Mouse (Mus musculus): ENCODE results near the gene Krtap6-1. TPM values are rescaled to one million over a fixed set of nuclear protein-coding genes. Genes with fewer than 3 reads are reported as not detected.
"Not testable (repeated sequence)": the region's sequence is repeated elsewhere in the genome, so short reads cannot be mapped to it uniquely, and the experiment has no call there.

Gene Krtap6-1
- not detected in 2 replicates for polyA plus RNA-seq (2016; fragmentation: Nextera tagmentation; extraction: Ambion mirVana)

GRCm38 (mm10) chr16:89031399-89031798 is at the start of gene Krtap6-1:
Gene Krtap6-1, plus strand, starts transcription at chr16:89031699.
- not testable (repeated sequence) for H3K27me3 ChIP-seq (replicated peaks); H3K4me3 ChIP-seq; H3K27ac ChIP-seq; H3K4me2 ChIP-seq (replicated peaks); H3K4me1 ChIP-seq; H3K9ac ChIP-seq; H3K36me3 ChIP-seq; ATAC-seq (ENCODE audit: low FRiP score, low read depth); H3K9me3 ChIP-seq
- 84% methylated on average over 3 of the region's 3 CpGs for WGBS

- no peak for ATAC-seq (ENCODE audit: low FRiP score, low read depth)
- Histone ChIP-seq H3K9ac (no peak within 1 kb of the TSS), H3K4me3 (no peak within 1 kb of the TSS), H3K27ac (no peak within 1 kb of the TSS), H3K4me1 (no peaks in the 10 kb centered on the region), H3K9me3 (no peaks in the 10 kb centered on the region), H3K27me3 (replicated peaks) (no peaks in the 10 kb centered on the region), H3K36me3 (no peaks in the 10 kb centered on the region), H3K4me2 (replicated peaks) (no peak within 1 kb of the TSS)
- WGBS = 87% methylated on average over 5 of the region's 5 CpGs
Measured at GRCm38 (mm10) chr16:89010659-89011058, 20.8 kb upstream of the Krtap6-1 start, which contains the start of gene Krtap22-2. Gene Krtap22-2, minus strand, starts transcription at chr16:89010759.

- 95% methylated on average over 3 of the region's 3 CpGs for WGBS
- Histone ChIP-seq H3K4me1 (no peaks in the 10 kb centered on the region), H3K36me3 (no peaks in the 10 kb centered on the region), H3K9ac (no peak overlapping the region), H3K4me2 (replicated peaks) (no peak overlapping the region), H3K27ac (no peak overlapping the region), H3K4me3 (no peak overlapping the region), H3K9me3 (no peaks in the 10 kb centered on the region), H3K27me3 (replicated peaks) (no peaks in the 10 kb centered on the region)
- no peak for ATAC-seq (ENCODE audit: low FRiP score, low read depth)
Measured at GRCm38 (mm10) chr16:89013973-89014372, 17.5 kb upstream of the Krtap6-1 start.

DNA sequence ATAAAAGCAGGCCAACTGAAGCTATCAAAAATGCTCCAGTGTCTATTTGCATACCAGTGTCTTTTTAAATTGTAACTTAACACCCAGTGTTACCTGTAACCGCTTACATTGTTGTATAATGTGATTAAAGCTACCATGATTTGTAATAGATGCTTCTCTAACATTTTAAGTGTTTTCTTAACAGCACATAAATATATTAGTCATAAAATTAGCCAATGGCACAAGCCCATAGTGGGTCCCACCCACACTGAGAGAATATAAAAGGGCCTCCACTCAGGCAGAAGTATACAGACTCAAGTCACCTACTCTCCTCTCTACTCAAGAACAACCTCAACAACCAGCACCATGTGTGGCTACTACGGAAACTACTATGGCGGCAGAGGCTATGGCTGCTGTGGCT is 16.5 kb upstream of the Krtap6-1 start, which contains the start of gene Gm10229:
Gm10229 (plus strand) TSS at position 301 of the 400 bp plus-strand sequence.
- ATAC-seq (ENCODE audit: low FRiP score, low read depth) = not testable (repeated sequence)

GRCm38 (mm10) chr16:89041372-89041771 is 9.9 kb downstream of the Krtap6-1 start, which contains the start of gene Gm10228:
Gene Gm10228, minus strand, starts transcription at chr16:89041472.
- ATAC-seq (ENCODE audit: low FRiP score, low read depth); H3K4me1 ChIP-seq; H3K9me3 ChIP-seq; H3K27me3 ChIP-seq (replicated peaks); H3K36me3 ChIP-seq; H3K27ac ChIP-seq; H3K9ac ChIP-seq; H3K4me2 ChIP-seq (replicated peaks); H3K4me3 ChIP-seq: not testable (repeated sequence)
- 94% methylated on average over 2 of the region's 4 CpGs for WGBS

More for the DNA sequence above, 16.5 kb upstream of the Krtap6-1 start, which contains the start of gene Gm10229:
- WGBS = 87% methylated on average over 2 of the region's 3 CpGs
- H3K9me3 ChIP-seq; H3K27me3 ChIP-seq (replicated peaks); H3K36me3 ChIP-seq; H3K4me1 ChIP-seq; H3K4me2 ChIP-seq (replicated peaks); H3K27ac ChIP-seq; H3K9ac ChIP-seq; H3K4me3 ChIP-seq: not testable (repeated sequence)

- Histone ChIP-seq H3K27me3 (replicated peaks) (no peaks in the 10 kb centered on the region), H3K4me1 (no peaks in the 10 kb centered on the region), H3K36me3 (no peaks in the 10 kb centered on the region), H3K27ac (no peak within 1 kb of the TSS), H3K4me3 (no peak within 1 kb of the TSS), H3K9ac (no peak within 1 kb of the TSS), H3K9me3 (no peaks in the 10 kb centered on the region), H3K4me2 (replicated peaks) (no peak within 1 kb of the TSS)
- 88% methylated on average over 3 of the region's 3 CpGs for WGBS
- ATAC-seq (ENCODE audit: low FRiP score, low read depth) = no peak
Measured at GRCm38 (mm10) chr16:89047783-89048182, 16.3 kb downstream of the Krtap6-1 start, which contains the start of gene Krtap6-5. Gene Krtap6-5, minus strand, starts transcription at chr16:89047883.

DNA sequence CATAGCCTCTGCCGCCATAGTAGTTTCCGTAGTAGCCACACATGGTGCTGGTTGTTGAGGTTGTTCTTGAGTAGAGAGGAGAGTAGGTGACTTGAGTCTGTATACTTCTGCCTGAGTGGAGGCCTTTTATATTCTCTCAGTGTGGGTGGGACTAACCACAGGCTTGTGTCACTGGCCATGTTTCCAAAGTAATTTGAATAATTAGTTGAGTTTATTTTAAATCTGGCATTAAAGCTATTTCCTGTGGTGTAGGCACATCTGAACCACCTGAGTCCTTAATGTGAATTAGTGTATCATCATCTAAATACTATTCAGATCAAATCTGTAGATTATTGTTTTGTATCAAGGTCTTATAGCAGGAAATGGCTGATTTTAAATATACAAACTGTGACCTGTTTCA is 32.4 kb downstream of the Krtap6-1 start, which contains the start of gene 1110025L11Rik:
1110025L11Rik (minus strand) TSS at position 101 of the 400 bp plus-strand sequence.
- not testable (repeated sequence) for H3K27ac ChIP-seq; H3K36me3 ChIP-seq; H3K4me3 ChIP-seq; H3K4me1 ChIP-seq; H3K4me2 ChIP-seq (replicated peaks); H3K27me3 ChIP-seq (replicated peaks); H3K9me3 ChIP-seq; H3K9ac ChIP-seq; ATAC-seq (ENCODE audit: low FRiP score, low read depth)
- no CpG with 5 or more reads among the region's 2 CpGs for WGBS

- H3K27me3 ChIP-seq (replicated peaks); H3K9me3 ChIP-seq; H3K36me3 ChIP-seq; H3K4me1 ChIP-seq; ATAC-seq (ENCODE audit: low FRiP score, low read depth); H3K9ac ChIP-seq; H3K27ac ChIP-seq; H3K4me3 ChIP-seq; H3K4me2 ChIP-seq (replicated peaks): not testable (repeated sequence)
- whole genome bisulfite sequencing = 66% methylated on average over 2 of the region's 2 CpGs
Measured at GRCm38 (mm10) chr16:89071041-89071440, 39.5 kb downstream of the Krtap6-1 start.

Other genes starting within 250 kb of the Krtap6-1 start
- not detected in 2 replicates for gene Gm20741, start 219.5 kb upstream of the Krtap6-1 start, polyA plus RNA-seq (2016; fragmentation: Nextera tagmentation; extraction: Ambion mirVana)
- not detected in 2 replicates for gene Krtap15, start 211.5 kb upstream of the Krtap6-1 start, polyA plus RNA-seq (2016; fragmentation: Nextera tagmentation; extraction: Ambion mirVana)
- not detected in 2 replicates for gene Krtap14, start 205.6 kb upstream of the Krtap6-1 start, polyA plus RNA-seq (2016; fragmentation: Nextera tagmentation; extraction: Ambion mirVana)
- gene Krtap19-1, start 162.3 kb upstream of the Krtap6-1 start, polyA plus RNA-seq (2016; fragmentation: Nextera tagmentation; extraction: Ambion mirVana) = not detected in 2 replicates
- gene Krtap19-2, start 157.4 kb upstream of the Krtap6-1 start, polyA plus RNA-seq (2016; fragmentation: Nextera tagmentation; extraction: Ambion mirVana) = not detected in 2 replicates
- not detected in 2 replicates for gene Krtap19-3, start 153.7 kb upstream of the Krtap6-1 start, polyA plus RNA-seq (2016; fragmentation: Nextera tagmentation; extraction: Ambion mirVana)
- not detected in 2 replicates for gene Krtap19-4, start 146.6 kb upstream of the Krtap6-1 start, polyA plus RNA-seq (2016; fragmentation: Nextera tagmentation; extraction: Ambion mirVana)
- not detected in 2 replicates for gene Krtap19-5, start 135.2 kb upstream of the Krtap6-1 start, polyA plus RNA-seq (2016; fragmentation: Nextera tagmentation; extraction: Ambion mirVana)
- not detected in 2 replicates for gene Krtap19-9b, start 99.4 kb upstream of the Krtap6-1 start, polyA plus RNA-seq (2016; fragmentation: Nextera tagmentation; extraction: Ambion mirVana)
- not detected in 2 replicates for gene Krtap16-3, start 68.8 kb upstream of the Krtap6-1 start, polyA plus RNA-seq (2016; fragmentation: Nextera tagmentation; extraction: Ambion mirVana)
- gene Krtap22-2, start 20.9 kb upstream of the Krtap6-1 start, polyA plus RNA-seq (2016; fragmentation: Nextera tagmentation; extraction: Ambion mirVana) = not detected in 2 replicates
- gene Gm10229, start 16.4 kb upstream of the Krtap6-1 start, polyA plus RNA-seq (2016; fragmentation: Nextera tagmentation; extraction: Ambion mirVana) = not detected in 2 replicates
- gene Gm10228, start 9.8 kb downstream of the Krtap6-1 start, polyA plus RNA-seq (2016; fragmentation: Nextera tagmentation; extraction: Ambion mirVana) = not detected in 2 replicates
- gene Krtap6-5, start 16.2 kb downstream of the Krtap6-1 start, polyA plus RNA-seq (2016; fragmentation: Nextera tagmentation; extraction: Ambion mirVana) = not detected in 2 replicates
- not detected in 2 replicates for gene 1110025L11Rik, start 32.3 kb downstream of the Krtap6-1 start, polyA plus RNA-seq (2016; fragmentation: Nextera tagmentation; extraction: Ambion mirVana)
- gene Krtap6-3, start 52.3 kb downstream of the Krtap6-1 start, polyA plus RNA-seq (2016; fragmentation: Nextera tagmentation; extraction: Ambion mirVana) = not detected in 2 replicates
- gene Gm6358, start 109.2 kb downstream of the Krtap6-1 start, polyA plus RNA-seq (2016; fragmentation: Nextera tagmentation; extraction: Ambion mirVana) = not detected in 2 replicates
- not detected in 2 replicates for gene Gm10061, start 119.4 kb downstream of the Krtap6-1 start, polyA plus RNA-seq (2016; fragmentation: Nextera tagmentation; extraction: Ambion mirVana)
- not detected in 2 replicates for gene Gm9789, start 126.3 kb downstream of the Krtap6-1 start, polyA plus RNA-seq (2016; fragmentation: Nextera tagmentation; extraction: Ambion mirVana)
- gene Gm7735, start 137.8 kb downstream of the Krtap6-1 start, polyA plus RNA-seq (2016; fragmentation: Nextera tagmentation; extraction: Ambion mirVana) = not detected in 2 replicates
- not detected in 2 replicates for gene 1110057P08Rik, start 143.0 kb downstream of the Krtap6-1 start, polyA plus RNA-seq (2016; fragmentation: Nextera tagmentation; extraction: Ambion mirVana)
- gene Krtap20-2, start 174.2 kb downstream of the Krtap6-1 start, polyA plus RNA-seq (2016; fragmentation: Nextera tagmentation; extraction: Ambion mirVana) = not detected in 2 replicates